Mouse (Mus musculus): ENCODE data around the gene Chrna1.

Gene Chrna1

GRCm38 (mm10) chr2:73580166-73580565, at the start of gene Chrna1:
Gene Chrna1 (minus strand): TSS chr2:73580338.
- no peak for DNase-seq (ENCODE audit: low read depth in 2 of 2, low spot score in 2 of 2)

DNA sequence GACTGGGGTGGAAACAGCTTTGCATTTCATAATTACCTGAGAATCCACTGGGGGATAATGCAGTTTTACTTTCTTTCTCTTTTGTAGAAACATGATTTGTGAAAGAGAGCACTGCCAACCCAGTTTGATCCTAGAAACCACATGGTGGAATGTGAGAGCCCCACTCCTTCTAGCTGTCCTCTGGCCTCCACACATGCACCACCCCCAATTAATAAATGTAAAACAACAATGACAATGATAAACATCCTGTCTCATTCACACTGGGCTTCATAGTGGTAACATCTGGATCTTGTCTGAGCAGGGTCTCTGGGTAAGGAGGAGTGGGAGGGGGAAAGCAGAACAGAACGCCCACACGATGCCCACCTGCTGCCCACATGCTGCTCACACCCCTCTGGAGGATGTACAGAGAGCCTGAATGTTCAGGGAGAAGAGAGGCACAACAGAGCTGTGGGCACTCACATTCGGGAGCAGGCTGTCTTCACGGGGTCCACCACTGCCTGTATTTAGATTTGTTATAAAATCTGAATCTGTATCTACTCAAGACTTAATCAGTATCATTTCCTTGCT, 38.4 kb upstream of the Chrna1 start:
- DNase-seq (ENCODE audit: low read depth in 2 of 2, low spot score in 2 of 2): no peak

GRCm38 (mm10) chr2:73616434-73617057, 36.4 kb upstream of the Chrna1 start:
- DNase-seq (ENCODE audit: low read depth in 2 of 2, low spot score in 2 of 2): no peak

DNA sequence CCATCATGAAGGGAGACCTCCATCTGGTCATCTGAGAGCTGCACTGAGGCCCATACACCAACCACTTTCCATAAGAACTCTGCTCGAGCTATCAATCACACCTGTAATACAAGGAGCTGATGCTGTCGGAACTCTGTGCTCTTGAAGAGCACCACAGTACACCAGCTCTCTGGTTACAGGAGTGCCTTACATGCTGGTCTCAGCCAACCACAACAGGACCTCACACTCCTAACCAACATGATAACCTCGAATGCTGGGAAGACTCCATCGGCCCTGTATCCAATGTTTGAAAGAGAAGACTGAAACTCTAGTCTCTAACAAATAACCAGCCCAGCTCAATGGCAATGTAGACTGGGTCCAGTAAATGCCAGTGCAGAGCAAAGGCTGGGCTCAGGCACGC, 35.3 kb upstream of the Chrna1 start:
- DNase-seq (ENCODE audit: low read depth in 2 of 2, low spot score in 2 of 2): no peak

- DNase-seq (ENCODE audit: low read depth in 2 of 2, low spot score in 2 of 2): no peak
Measured at GRCm38 (mm10) chr2:73614303-73614702, 34.2 kb upstream of the Chrna1 start.

DNA sequence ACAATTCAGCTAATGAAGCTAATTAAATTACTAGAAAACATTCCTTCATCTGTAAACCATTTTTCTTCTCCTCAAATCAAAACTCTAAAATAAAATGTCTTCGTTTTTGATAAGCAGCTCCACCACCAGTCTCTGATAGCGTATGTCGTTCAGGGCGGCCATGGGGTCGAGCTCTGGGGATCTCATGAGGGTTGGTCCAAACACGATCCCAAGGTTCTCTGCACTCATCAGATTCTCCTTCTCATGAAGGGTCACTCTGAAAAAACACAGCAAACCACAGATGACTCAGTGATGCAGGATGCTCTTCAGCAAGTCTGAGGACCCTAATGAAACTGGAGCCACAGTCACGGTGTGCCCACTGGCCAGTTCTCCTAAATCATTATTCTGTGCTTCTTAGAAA, 32.8 kb upstream of the Chrna1 start:
- no peak for DNase-seq (ENCODE audit: low read depth in 2 of 2, low spot score in 2 of 2)

DNA sequence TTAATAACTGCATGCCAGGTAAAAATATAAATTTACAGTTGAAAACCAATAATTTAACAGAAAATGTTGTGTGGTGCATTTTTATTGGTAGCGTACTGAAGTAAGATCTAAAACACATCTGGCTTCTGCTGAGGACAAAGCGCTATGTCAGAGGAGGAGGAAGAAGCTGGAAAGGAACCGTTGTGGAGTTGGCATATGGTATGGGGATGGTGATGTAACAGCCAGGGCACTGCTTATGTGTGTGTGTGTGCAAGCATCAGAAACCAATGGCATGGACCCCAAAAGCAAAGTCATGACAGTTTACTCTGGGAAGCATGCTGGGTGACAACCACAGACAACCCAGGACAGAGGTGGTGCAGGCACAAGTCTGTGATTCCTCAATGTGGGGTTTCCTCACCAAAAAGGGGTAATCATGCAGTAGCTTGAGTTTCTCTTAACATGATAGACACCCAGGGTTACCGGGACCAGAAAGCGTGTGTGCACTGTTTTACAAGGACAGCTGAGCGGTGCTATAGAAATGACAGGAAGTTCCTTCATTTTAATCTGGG, 32.3 kb upstream of the Chrna1 start:
- no peak for DNase-seq (ENCODE audit: low read depth in 2 of 2, low spot score in 2 of 2)

DNA sequence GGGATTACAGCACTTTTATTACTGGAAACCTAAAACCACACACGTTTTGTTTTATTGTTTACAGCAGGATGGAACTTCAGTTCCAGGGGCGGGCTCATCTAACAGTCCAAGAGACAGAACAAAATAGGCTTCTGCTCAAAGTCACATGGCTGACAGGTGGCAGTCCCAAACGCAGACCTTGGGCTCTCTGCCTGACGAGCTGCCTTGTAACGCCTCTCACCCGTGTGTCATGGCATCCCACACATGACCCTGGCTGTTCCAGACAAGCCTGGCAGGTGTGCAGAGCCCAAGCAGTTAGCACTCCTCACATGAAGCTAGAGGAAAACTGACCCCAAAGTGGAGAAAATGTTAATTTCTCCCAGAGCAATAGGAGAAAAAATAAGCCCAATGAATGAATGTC, 31.7 kb upstream of the Chrna1 start:
- no peak for DNase-seq (ENCODE audit: low read depth in 2 of 2, low spot score in 2 of 2)

DNA sequence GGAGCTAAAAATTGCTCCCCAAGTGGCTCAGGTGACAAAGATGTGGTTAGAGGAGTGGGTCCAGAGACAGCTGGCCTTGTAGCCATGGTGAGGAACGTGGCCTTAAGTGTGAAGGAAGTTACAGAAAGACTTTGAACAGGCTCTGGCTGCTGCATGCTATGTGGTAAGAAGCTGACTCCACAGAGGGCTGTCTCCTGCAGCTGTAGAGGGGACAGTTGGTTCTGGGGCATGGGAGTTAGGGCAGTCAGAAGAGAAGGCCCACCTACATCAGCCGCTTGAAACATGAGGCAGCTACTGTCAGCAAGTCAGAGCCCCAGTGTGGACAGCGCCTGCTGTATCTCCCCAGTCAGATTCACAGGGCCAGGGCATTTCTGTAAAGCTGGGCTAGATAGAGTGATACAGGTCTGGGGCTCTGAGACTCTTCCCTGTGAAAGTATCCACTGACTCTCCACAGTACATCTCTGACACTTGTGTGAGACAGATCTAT, 29.6 kb upstream of the Chrna1 start:
- no peak for DNase-seq (ENCODE audit: low read depth in 2 of 2, low spot score in 2 of 2)

DNA sequence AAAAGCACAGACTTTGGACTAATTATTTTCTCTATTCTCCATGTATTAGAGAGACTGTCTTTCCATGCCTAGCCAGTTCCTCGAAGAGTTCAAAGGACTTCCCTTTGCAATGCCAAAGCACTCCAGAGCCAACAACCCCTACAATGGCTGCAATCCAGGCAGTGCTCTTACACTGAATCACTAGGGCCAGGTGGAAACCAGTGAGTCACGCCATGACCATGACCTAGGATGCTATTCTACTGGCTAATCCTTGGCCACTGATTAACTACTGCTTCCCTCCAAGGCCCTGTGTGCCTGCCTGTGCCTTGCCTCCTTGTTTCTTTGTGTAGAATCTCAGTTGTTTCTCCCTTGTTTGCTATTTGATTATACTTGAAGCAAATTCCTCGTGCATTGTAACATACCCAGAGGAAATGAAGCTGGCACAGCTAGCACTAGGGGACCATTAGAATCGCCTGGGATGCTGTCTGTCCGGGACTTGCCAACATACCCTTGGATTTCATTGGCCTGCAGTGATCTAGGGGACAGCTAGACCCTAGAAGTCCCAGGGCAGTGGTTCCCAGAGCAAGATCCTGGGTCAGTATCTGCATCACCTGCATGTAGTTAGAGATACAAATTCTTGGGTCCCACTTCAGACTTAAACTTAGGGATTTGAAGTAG, 29.1 kb upstream of the Chrna1 start:
- no peak for DNase-seq (ENCODE audit: low read depth in 2 of 2, low spot score in 2 of 2)

- DNase-seq (ENCODE audit: low read depth in 2 of 2, low spot score in 2 of 2): no peak
Measured at GRCm38 (mm10) chr2:73608391-73608790, 28.3 kb upstream of the Chrna1 start.

DNA sequence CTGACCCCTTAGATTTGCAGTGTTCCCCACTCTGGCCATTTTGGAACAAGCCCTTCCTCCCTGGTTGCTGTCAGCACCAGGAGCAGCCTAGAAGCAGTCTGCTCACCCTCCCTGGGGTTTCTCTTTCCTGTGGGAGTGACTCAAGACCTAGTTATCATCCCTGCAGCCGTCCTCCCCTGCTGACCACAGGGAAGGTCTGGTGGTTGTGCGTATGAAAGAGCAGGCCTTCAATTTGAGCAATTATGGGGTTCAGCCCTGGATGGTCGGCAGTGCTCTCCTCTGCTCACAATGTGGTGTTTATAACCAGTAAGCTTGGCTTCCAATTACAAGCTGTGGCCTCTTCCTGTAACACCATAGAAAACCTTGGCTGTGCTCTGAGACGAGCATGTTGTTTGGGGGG, 27.5 kb upstream of the Chrna1 start:
- no peak for DNase-seq (ENCODE audit: low read depth in 2 of 2, low spot score in 2 of 2)

DNA sequence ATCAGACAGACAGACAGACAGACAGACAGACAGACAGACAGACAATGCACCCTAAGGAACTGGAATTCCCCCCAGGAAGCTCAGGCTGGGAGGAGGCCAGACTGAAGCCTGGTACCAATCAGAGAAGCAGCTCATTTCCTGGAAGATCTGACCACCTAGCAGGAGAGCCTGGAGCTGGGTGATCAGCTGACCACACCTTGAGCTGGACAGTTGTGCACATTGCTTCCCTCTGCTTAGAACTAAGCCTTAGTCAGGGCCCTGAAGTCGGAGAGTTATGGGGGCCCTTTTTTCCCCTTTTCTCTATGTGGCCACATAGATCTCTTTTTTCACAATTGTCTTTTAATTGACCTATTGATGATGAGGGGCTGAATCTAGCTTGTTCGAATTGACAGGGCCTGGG, 27.0 kb upstream of the Chrna1 start:
- no peak for DNase-seq (ENCODE audit: low read depth in 2 of 2, low spot score in 2 of 2)

- no peak for DNase-seq (ENCODE audit: low read depth in 2 of 2, low spot score in 2 of 2)
Measured at GRCm38 (mm10) chr2:73606616-73607015, 26.5 kb upstream of the Chrna1 start.

DNA sequence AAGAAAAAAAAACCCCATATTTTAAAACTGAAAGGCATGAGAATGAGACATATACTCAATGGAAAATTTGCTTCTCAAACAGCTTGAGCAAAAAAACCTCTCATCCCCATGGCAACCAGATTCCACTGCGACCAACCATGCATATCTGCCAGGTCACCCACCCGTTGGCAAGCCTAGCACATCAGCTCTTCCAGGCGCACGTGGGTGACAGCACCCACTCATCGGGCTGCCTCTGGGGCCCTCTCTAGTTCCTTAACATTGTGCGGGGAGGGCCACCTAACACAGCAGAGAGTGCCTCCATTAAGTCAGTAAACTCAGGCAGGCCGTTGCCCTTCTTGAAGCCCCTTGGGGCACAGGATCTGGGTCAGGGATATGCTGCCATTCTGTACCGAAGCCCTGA, 24.9 kb upstream of the Chrna1 start:
- no peak for DNase-seq (ENCODE audit: low read depth in 2 of 2, low spot score in 2 of 2)

- no peak for DNase-seq (ENCODE audit: low read depth in 2 of 2, low spot score in 2 of 2)
Measured at GRCm38 (mm10) chr2:73604579-73604978, 24.4 kb upstream of the Chrna1 start.

DNA sequence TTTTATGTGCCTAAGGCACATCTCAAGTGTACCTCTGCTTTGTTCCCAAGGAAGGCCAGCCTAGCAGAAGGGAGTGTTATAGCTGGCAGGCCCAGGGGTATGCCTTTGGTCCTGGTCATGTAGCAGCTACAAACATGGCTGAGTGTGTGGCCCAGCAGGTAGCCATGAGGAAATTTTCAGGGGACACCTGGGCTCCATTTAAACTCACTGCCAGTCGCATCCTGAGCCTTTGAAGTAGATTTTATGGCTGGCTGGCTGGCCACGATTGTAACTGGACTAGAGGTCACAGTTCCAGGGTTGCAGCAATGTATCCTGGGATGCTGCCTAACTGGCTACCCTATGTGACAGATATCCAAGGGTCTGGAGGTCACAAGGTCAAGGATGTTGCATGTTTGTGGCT, 20.5 kb upstream of the Chrna1 start:
- no peak for DNase-seq (ENCODE audit: low read depth in 2 of 2, low spot score in 2 of 2)

DNA sequence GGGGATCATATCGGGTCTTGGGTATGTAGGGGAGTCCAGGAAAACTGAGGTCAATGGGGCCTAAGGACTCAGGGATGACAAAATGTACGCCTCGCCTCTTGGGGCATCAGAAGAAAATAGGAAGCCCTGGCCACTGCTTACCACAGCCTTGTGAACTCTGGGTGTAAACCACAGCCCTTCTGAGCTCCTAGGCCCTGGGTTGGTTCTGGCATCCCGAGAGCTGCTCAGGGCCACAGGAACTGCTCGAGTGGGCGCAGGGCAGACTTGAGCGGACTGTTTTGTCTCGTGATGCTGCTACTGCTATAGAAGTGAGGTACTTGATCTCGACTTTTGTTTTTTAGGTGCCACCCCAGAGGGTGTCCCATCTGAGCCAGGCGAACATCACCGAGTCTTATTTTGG, 17.6 kb upstream of the Chrna1 start:
- no peak for DNase-seq (ENCODE audit: low read depth in 2 of 2, low spot score in 2 of 2)

GRCm38 (mm10) chr2:73596786-73597185, 16.6 kb upstream of the Chrna1 start:
- no peak for DNase-seq (ENCODE audit: low read depth in 2 of 2, low spot score in 2 of 2)

DNA sequence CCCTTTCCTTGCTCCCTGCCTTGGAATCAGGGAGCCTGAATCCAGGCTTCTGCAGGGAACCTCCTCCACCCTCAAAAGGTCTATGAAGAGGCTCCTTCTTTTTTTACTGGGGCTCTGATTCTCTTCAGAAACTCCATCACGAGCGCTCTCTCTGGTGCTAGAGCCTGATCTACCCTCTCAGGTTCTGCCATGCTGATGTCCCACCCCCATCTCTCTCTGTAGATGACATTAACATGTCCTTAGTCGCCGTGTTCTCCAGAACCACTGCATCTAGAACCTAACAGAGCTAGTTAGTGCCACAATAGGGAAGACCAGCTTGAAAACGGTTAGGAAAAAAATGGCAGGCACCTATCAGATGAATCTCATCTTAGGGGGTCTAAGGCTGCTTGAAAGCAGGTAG, 16.2 kb upstream of the Chrna1 start:
- no peak for DNase-seq (ENCODE audit: low read depth in 2 of 2, low spot score in 2 of 2)

GRCm38 (mm10) chr2:73593101-73593439, 12.9 kb upstream of the Chrna1 start:
- no peak for DNase-seq (ENCODE audit: low read depth in 2 of 2, low spot score in 2 of 2)

DNA sequence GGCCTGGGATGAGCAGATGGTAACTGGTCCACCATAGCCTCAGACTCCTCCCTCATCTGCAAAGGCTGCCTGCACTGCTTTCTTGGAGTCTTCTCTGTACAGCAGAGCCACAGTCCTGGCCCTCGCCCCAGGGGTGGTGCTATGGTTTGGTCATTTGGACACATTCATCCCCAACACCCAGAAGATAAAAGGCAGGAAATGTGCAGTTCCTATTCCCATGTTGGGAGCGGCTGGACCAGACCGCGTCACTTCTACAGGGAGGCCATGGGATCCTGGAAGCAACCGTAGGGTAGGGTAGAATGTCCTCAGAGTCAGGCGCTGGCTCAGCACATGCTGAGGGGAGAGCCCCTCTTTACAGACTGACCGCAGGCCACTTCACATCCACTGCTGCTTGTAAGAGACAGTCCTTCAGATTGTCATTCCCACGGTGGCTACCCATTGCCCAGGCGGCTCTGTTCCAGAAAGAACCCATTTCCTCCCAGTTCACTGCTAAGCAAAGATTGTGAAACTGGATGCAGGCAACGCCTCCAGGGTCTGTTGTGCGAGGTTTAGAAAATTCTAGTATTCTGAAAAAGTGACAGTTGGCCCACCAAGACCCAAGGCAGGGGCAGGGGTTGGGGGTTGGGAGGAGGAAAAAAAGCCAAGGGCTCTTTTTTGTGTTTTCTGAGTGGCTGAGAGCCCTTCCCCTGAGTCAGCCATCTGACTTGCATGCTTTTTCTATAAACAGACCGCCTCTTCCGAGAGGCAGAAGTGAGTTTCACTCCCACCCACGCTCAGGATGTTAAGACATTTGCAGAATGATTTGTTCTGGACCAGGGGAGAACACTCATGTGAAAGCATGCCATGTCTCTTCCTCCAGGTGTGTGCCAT, 12.3 kb upstream of the Chrna1 start:
- DNase-seq (ENCODE audit: low read depth in 2 of 2, low spot score in 2 of 2): no peak

Measured in CD8-positive naive resting alpha-beta T cell, adult 2 months (primary cell).